Mouse (Mus musculus): ENCODE measurements around the gene Tgtp1.
"Not testable (repeated sequence)": the region's sequence is repeated elsewhere in the genome, so short reads cannot be mapped to it uniquely, and the experiment has no call there.

Gene Tgtp1

GRCm38 (mm10) chr11:48994018-48994417, at the start of gene Tgtp1:
TSS of gene Tgtp1 (minus strand) at chr11:48994172.
- not testable (repeated sequence) for DNase-seq (ENCODE audit: extremely low read depth, low read depth, low spot score)

GRCm38 (mm10) chr11:49012074-49012473, 18.1 kb upstream of the Tgtp1 start:
- not testable (repeated sequence) for DNase-seq (ENCODE audit: extremely low read depth, low read depth, low spot score)

GRCm38 (mm10) chr11:49006785-49007184, 12.8 kb upstream of the Tgtp1 start:
- not testable (repeated sequence) for DNase-seq (ENCODE audit: extremely low read depth, low read depth, low spot score)

- DNase-seq (ENCODE audit: extremely low read depth, low read depth, low spot score), result not testable (repeated sequence)
Observed at GRCm38 (mm10) chr11:49006317-49006716, 12.3 kb upstream of the Tgtp1 start.

- not testable (repeated sequence) for DNase-seq (ENCODE audit: extremely low read depth, low read depth, low spot score)
Observed at GRCm38 (mm10) chr11:49000411-49000810, 6.4 kb upstream of the Tgtp1 start.

GRCm38 (mm10) chr11:48993296-48993695, 676 bp downstream of the Tgtp1 start:
- DNase-seq (ENCODE audit: extremely low read depth, low read depth, low spot score), result not testable (repeated sequence)

GRCm38 (mm10) chr11:48991740-48992520, 2.0 kb downstream of the Tgtp1 start, which contains the start of gene Gm12185:
TSS of gene Gm12185 (minus strand) at chr11:48992226.
- DNase-seq (ENCODE audit: extremely low read depth, low read depth, low spot score), result not testable (repeated sequence)

- DNase-seq (ENCODE audit: extremely low read depth, low read depth, low spot score), result not testable (repeated sequence)
Observed at GRCm38 (mm10) chr11:48989981-48990380, 4.0 kb downstream of the Tgtp1 start.

GRCm38 (mm10) chr11:48988219-48988618, 5.8 kb downstream of the Tgtp1 start:
- not testable (repeated sequence) for DNase-seq (ENCODE audit: extremely low read depth, low read depth, low spot score)

GRCm38 (mm10) chr11:48982848-48983247, 11.1 kb downstream of the Tgtp1 start:
- DNase-seq (ENCODE audit: extremely low read depth, low read depth, low spot score), result not testable (repeated sequence)

GRCm38 (mm10) chr11:48980052-48980451, 13.9 kb downstream of the Tgtp1 start:
- DNase-seq (ENCODE audit: extremely low read depth, low read depth, low spot score), result not testable (repeated sequence)

GRCm38 (mm10) chr11:48979251-48979650, 14.7 kb downstream of the Tgtp1 start, which contains the start of gene 9930111J21Rik1:
TSS of gene 9930111J21Rik1 (minus strand) at chr11:48979398.
- DNase-seq (ENCODE audit: extremely low read depth, low read depth, low spot score), result not testable (repeated sequence)

- not testable (repeated sequence) for DNase-seq (ENCODE audit: extremely low read depth, low read depth, low spot score)
Observed at GRCm38 (mm10) chr11:48978240-48978939, 15.6 kb downstream of the Tgtp1 start, which contains the start of gene Olfr56. TSS of gene Olfr56 (plus strand) at chr11:48978889.

- DNase-seq (ENCODE audit: extremely low read depth, low read depth, low spot score), result not testable (repeated sequence)
Observed at GRCm38 (mm10) chr11:48974686-48975085, 19.3 kb downstream of the Tgtp1 start.

- not testable (repeated sequence) for DNase-seq (ENCODE audit: extremely low read depth, low read depth, low spot score)
Observed at GRCm38 (mm10) chr11:48946090-48946489, 47.9 kb downstream of the Tgtp1 start, which contains the start of gene Psme2b. TSS of gene Psme2b (minus strand) at chr11:48946190.

- DNase-seq (ENCODE audit: extremely low read depth, low read depth, low spot score), result not testable (repeated sequence)
Observed at GRCm38 (mm10) chr11:48939286-48939685, 54.7 kb downstream of the Tgtp1 start.

Data from fat pad, adult 2 months (tissue).